Mouse (Mus musculus): ENCODE data around the gene Mindy4.

- no peak for TF ChIP-seq CTCF (conservative IDR thresholded peaks at IDR 0.05; ENCODE audit: low read length)
- no peak for TF ChIP-seq NANOG (IDR thresholded peaks at IDR 0.05; ENCODE audit: borderline replicate concordance, low read length)
Observed at GRCm38 (mm10) chr6:55252731-55253247, 49.6 kb downstream of the Mindy4 start.
